Mouse (Mus musculus): ENCODE measurements at regions not wholly inside any gene's neighbourhood (a gene's known extent, or its start where the extent isn't known, plus 50 kb on each side); places are given as distances from the start of the nearest gene placed in this dataset.
"Not testable (repeated sequence)": the region's sequence is repeated elsewhere in the genome, so short reads cannot be mapped to it uniquely, and the experiment has no call there.

DNA sequence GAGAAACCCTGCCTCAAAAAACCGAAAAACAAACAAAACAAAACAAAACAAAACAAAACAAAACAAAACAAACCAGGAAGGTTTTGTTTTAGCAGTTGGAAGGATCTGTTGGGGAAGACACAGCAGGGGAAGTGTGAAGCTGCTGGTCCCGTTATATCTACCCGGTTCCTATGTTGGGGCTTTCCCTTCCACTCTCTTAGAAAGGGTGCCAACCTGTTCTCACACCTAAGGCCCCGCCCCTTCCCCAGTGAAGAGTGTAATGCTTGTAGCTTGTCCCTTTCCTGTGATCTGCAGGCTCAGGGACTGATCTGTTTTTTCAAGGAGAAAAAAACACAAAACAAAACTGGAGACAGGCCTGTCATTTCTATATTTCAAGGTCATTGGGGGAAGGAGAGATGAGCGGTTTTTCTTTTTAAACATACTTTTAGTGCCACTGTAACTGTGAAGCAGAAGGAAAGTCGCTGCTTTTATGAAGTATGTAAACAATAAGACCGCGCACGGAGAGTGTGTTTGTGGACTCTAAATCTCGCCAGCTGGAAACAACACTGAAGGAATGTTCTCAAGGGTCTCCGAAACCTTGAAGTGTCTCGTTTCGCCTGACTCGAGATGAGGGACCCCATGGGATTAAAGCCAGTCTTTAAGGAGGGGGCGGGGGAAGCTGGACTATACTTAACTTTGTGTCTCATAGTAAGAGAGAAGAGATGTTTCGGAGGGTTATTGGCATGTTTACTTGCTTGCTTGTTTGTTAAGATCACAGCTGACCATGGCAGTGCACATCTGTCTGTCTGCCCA, 256.1 kb downstream of the Prex1 start:
- H3K4me2 ChIP-seq (ENCODE audit: low read depth): no peak overlapping the region
- H3ac ChIP-seq (ENCODE audit: control insufficient read depth, insufficient read length): no peak overlapping the region
- no peak for TF ChIP-seq SRF (IDR thresholded peaks at IDR 0.05; ENCODE audit: control insufficient read depth, insufficient read length, low read depth)
- no peak for TF ChIP-seq TCF12 (IDR thresholded peaks at IDR 0.05; ENCODE audit: insufficient read depth, poor library complexity, severe bottlenecking)
- no peak for TF ChIP-seq E2F4 (IDR thresholded peaks at IDR 0.05; ENCODE audit: insufficient read depth)
- no peak for TF ChIP-seq CEBPB (IDR thresholded peaks at IDR 0.05; ENCODE audit: insufficient read depth, poor library complexity, severe bottlenecking)
- TF ChIP-seq POLR2A (IDR thresholded peaks at IDR 0.05; ENCODE audit: insufficient read length, low read depth): no peak
- no peak for TF ChIP-seq TCF3 (IDR thresholded peaks at IDR 0.05; ENCODE audit: insufficient read length, low read depth)
- no peaks in the 10 kb centered on the region for H3K27me3 ChIP-seq (ENCODE audit: control insufficient read depth, insufficient read depth, insufficient read length)
- no peak overlapping the region for H3K4me3 ChIP-seq
- H3K79me2 ChIP-seq (ENCODE audit: control insufficient read depth, insufficient read depth): no peaks in the 10 kb centered on the region
- H3K36me3 ChIP-seq (ENCODE audit: control insufficient read depth, insufficient read depth): no peaks in the 10 kb centered on the region

DNA sequence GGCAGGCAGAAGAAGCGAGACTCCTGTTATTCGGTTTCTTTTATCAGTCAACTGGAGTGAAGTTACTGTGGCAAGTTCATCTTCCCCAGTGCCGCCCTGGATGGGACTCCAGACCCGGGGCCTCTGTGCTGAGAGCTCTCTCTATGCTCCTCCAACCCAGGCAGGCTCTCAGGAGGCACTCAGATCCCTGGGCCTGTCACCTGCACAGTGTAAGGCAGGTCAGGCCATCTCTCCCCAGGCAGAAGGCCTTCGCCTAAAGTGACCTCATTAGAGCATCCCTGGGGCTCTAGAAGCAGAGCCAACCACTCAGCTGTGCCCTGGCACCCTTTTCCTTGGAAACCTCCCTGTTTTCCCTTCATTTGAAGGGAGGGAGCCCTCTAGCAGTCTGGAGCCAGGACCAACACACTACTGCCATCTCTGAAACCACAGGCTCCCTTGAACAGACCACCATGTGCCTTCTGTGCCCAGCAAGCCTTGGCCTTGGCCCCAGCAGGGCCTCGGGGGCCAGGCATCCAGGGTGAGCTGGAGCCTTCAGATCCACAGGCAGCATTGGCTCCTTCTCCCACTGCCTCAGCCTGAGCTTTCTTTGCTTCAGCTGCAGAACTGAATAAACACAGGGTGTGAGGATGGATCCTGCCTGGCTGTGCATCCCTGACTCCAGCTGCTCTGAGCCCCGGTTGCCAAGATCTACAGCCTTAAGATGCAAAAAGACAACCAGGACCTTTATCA, 259.3 kb downstream of the Prex1 start:
- H3K36me3 ChIP-seq (ENCODE audit: control insufficient read depth, insufficient read depth): not testable (repeated sequence)

DNA sequence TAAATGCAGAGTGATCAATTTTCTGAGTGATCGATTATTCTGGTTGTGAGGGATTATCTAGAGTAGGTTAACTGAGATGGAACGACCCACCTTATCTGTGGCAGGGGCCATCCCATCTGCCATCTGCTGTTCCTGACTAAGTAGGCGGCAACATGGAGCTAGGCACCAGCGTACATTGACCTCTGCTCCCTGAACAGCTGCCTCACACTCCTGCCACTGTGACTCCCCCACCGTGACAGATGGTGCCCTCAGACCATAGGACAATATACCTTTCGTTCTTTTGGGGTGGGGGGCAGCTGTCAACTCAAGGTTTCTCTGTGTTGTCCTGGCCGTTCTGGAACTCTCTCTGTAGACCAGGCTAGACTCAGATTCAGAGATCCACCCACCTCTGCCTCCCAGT, 262.7 kb downstream of the Prex1 start:
- H3K4me2 ChIP-seq (ENCODE audit: low read depth): no peak overlapping the region
- TF ChIP-seq MYOG (IDR thresholded peaks at IDR 0.05; ENCODE audit: control insufficient read depth in 1 of 3, insufficient read depth in 1 of 3, insufficient read length in 2 of 3, low read depth in 2 of 3): peak in 1 of 3 experiments; percentile 33
- TF ChIP-seq MYOD1 (IDR thresholded peaks at IDR 0.05; ENCODE audit: control insufficient read depth in 1 of 3, insufficient read length in 2 of 3, low read depth in 2 of 3): peak in 1 of 3 experiments; percentile 75
- no peak for TF ChIP-seq TCF12 (IDR thresholded peaks at IDR 0.05; ENCODE audit: insufficient read depth, poor library complexity, severe bottlenecking)
- TF ChIP-seq POLR2A (IDR thresholded peaks at IDR 0.05; ENCODE audit: insufficient read length, low read depth): no peak
- H3K36me3 ChIP-seq (ENCODE audit: control insufficient read depth, insufficient read depth): no peaks in the 10 kb centered on the region

More for the DNA sequence above, 259.3 kb downstream of the Prex1 start:
- not testable (repeated sequence) for H3K4me3 ChIP-seq; H3K27me3 ChIP-seq (ENCODE audit: control insufficient read depth, insufficient read depth, insufficient read length); H3ac ChIP-seq (ENCODE audit: control insufficient read depth, insufficient read length); H3K4me2 ChIP-seq (ENCODE audit: low read depth); H3K79me2 ChIP-seq (ENCODE audit: control insufficient read depth, insufficient read depth)

DNA sequence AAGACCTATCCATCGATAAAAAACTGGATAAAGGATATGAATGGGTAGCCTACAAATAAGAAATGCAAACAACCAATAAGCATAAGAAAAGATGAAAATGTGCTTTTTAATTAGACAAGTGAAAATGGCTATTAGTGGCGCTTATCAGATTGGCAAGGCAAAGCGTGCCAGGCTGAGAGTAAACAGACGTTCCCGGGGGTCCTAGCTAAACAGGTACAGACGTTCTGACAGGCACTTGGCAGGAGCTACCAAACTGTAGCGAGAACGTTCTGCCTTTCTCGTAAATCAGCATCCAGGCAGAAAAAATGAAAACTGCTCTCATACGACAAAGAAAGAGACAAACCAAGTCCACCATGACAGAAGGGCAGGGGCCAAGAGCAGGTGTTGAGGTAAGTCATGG, 263.3 kb downstream of the Prex1 start:
- Histone ChIP-seq H3ac (ENCODE audit: control insufficient read depth, insufficient read length) (no peak overlapping the region), H3K27me3 (ENCODE audit: control insufficient read depth, insufficient read depth, insufficient read length) (no peaks in the 10 kb centered on the region), H3K4me2 (ENCODE audit: low read depth) (no peak overlapping the region), H3K4me3 (no peak overlapping the region), H3K79me2 (ENCODE audit: control insufficient read depth, insufficient read depth) (no peaks in the 10 kb centered on the region), H3K36me3 (ENCODE audit: control insufficient read depth, insufficient read depth) (no peaks in the 10 kb centered on the region)
- no peak for TF ChIP-seq CEBPB (IDR thresholded peaks at IDR 0.05; ENCODE audit: insufficient read depth, poor library complexity, severe bottlenecking)
- no peak for TF ChIP-seq REST (IDR thresholded peaks at IDR 0.05; ENCODE audit: insufficient read depth, insufficient read length)
- no peak for TF ChIP-seq MYOD1 (IDR thresholded peaks at IDR 0.05; ENCODE audit: control insufficient read depth in 1 of 3, insufficient read length in 2 of 3, low read depth in 2 of 3)
- no peak for TF ChIP-seq MAX (IDR thresholded peaks at IDR 0.05; ENCODE audit: low read depth)
- no peak for TF ChIP-seq E2F4 (IDR thresholded peaks at IDR 0.05; ENCODE audit: insufficient read depth)
- TF ChIP-seq USF1 (IDR thresholded peaks at IDR 0.05; ENCODE audit: low read depth): no peak
- TF ChIP-seq MYOG (IDR thresholded peaks at IDR 0.05; ENCODE audit: control insufficient read depth in 1 of 3, insufficient read depth in 1 of 3, insufficient read length in 2 of 3, low read depth in 2 of 3): no peak
- TF ChIP-seq TCF12 (IDR thresholded peaks at IDR 0.05; ENCODE audit: insufficient read depth, poor library complexity, severe bottlenecking): no peak
- no peak for TF ChIP-seq SRF (IDR thresholded peaks at IDR 0.05; ENCODE audit: control insufficient read depth, insufficient read length, low read depth)
- TF ChIP-seq POLR2A (IDR thresholded peaks at IDR 0.05; ENCODE audit: insufficient read length, low read depth): no peak
- TF ChIP-seq POLR2AphosphoS2 (IDR thresholded peaks at IDR 0.05; ENCODE audit: insufficient read length, low read depth): no peak

More for the DNA sequence above, 262.7 kb downstream of the Prex1 start:
- Histone ChIP-seq H3K4me3 (no peak overlapping the region), H3ac (ENCODE audit: control insufficient read depth, insufficient read length) (no peak overlapping the region), H3K27me3 (ENCODE audit: control insufficient read depth, insufficient read depth, insufficient read length) (no peaks in the 10 kb centered on the region), H3K79me2 (ENCODE audit: control insufficient read depth, insufficient read depth) (no peaks in the 10 kb centered on the region)

DNA sequence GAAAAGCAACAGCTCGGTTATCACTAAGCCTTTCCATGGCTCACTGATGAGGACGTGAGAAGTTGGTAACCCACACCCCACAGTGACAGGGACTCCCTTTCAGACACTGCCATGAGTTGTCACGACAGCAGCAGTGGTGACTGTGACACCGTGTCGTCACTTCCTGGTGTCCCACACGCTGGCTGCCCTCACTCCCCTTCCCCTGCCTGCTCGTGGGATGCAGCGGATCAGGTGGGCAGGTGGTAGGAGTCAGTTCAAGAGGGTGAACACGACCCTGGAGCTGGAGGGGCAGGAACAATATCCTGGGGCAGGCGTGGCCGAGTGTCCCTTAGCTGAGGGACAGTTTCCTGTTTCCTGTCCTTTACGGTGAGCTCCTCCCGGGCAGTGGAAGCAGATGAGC, 264.9 kb downstream of the Prex1 start:
- no peaks in the 10 kb centered on the region for H3K27me3 ChIP-seq (ENCODE audit: control insufficient read depth, insufficient read depth, insufficient read length)
- H3K4me3 ChIP-seq: no peak overlapping the region
- H3ac ChIP-seq (ENCODE audit: control insufficient read depth, insufficient read length): no peak overlapping the region
- H3K36me3 ChIP-seq (ENCODE audit: control insufficient read depth, insufficient read depth): no peaks in the 10 kb centered on the region
- no peaks in the 10 kb centered on the region for H3K79me2 ChIP-seq (ENCODE audit: control insufficient read depth, insufficient read depth)
- TF ChIP-seq TCF3 (IDR thresholded peaks at IDR 0.05; ENCODE audit: insufficient read length, low read depth): no peak
- no peak for TF ChIP-seq MAX (IDR thresholded peaks at IDR 0.05; ENCODE audit: low read depth)
- TF ChIP-seq MYOD1 (IDR thresholded peaks at IDR 0.05; ENCODE audit: control insufficient read depth in 1 of 3, insufficient read length in 2 of 3, low read depth in 2 of 3): peak in 1 of 3 experiments; percentile 3
- peak overlapping the region; percentile 59 for H3K4me2 ChIP-seq (ENCODE audit: low read depth)
